Mouse (Mus musculus) limb, embryonic 10.5 days (tissue): ENCODE data around the gene Cdc34b. TPM values are rescaled to one million over a fixed set of nuclear protein-coding genes. Genes with fewer than 3 reads are reported as not detected.

Source experiments
- polyA plus RNA-seq: library from polyadenylated mRNA; unstranded; fragments of >200 nt; fragmentation: Nextera tagmentation; extraction: Ambion mirVana; gene quantifications from 2 replicates; pipeline ENCODE4 v1.2.1, GENCODE M21; 2016

Gene Cdc34b
- polyA plus RNA-seq, 1 experiment from 2014 or later: 0.20 TPM

Other genes starting within 250 kb of the Cdc34b start
- gene Epn3, start 241.8 kb upstream of the Cdc34b start, polyA plus RNA-seq: 3.0 and 3.6 TPM in 2 replicates
- gene Mycbpap, start 220.0 kb upstream of the Cdc34b start, polyA plus RNA-seq: 2.7 and 5.0 TPM in 2 replicates
- 3.0 and 4.5 TPM in 2 replicates for gene Rsad1, start 192.5 kb upstream of the Cdc34b start, polyA plus RNA-seq
- gene Chad, start 176.7 kb upstream of the Cdc34b start, polyA plus RNA-seq: 0.11 and 0.30 TPM in 2 replicates
- gene Acsf2, start 139.9 kb upstream of the Cdc34b start, polyA plus RNA-seq: 4.1 and 5.6 TPM in 2 replicates
- gene Lrrc59, start 112.0 kb upstream of the Cdc34b start, polyA plus RNA-seq: 274 and 301 TPM in 2 replicates
- gene Mrpl27, start 88.0 kb upstream of the Cdc34b start, polyA plus RNA-seq: 141 and 147 TPM in 2 replicates
- gene Eme1, start 87.8 kb upstream of the Cdc34b start, polyA plus RNA-seq: 60.1 and 62.2 TPM in 2 replicates
- gene Xylt2, start 64.3 kb upstream of the Cdc34b start, polyA plus RNA-seq: 17.8 and 21.0 TPM in 2 replicates
- not detected in 2 replicates for gene Gm11541, start 37.3 kb upstream of the Cdc34b start, polyA plus RNA-seq
- gene Tmem92, start 40.9 kb downstream of the Cdc34b start, polyA plus RNA-seq: not detected in 2 replicates
- gene Col1a1, start 194.4 kb downstream of the Cdc34b start, polyA plus RNA-seq: 81.4 and 104 TPM in 2 replicates
- not detected in 2 replicates for gene Hils1, start 225.8 kb downstream of the Cdc34b start, polyA plus RNA-seq
- gene Sgca, start 234.5 kb downstream of the Cdc34b start, polyA plus RNA-seq: 0.23 TPM in 1 of 2 replicates, not detected in the other
- gene Ppp1r9b, start 249.3 kb downstream of the Cdc34b start, polyA plus RNA-seq: 9.9 and 10.8 TPM in 2 replicates